Mouse (Mus musculus) C2C12 (cell line): ENCODE measurements at regions not wholly inside any gene's neighbourhood (a gene's known extent, or its start where the extent isn't known, plus 50 kb on each side); places are given as distances from the start of the nearest gene placed in this dataset.

Source experiments
- CTCF ChIP-seq: IDR thresholded peaks from one replicate; pipeline ENCODE4 v1.5.1; 2011; ENCODE audit not compliant: control insufficient read depth, insufficient read depth, insufficient read length
- MYOD1 ChIP-seq: IDR thresholded peaks from one replicate; pipeline ENCODE4 v1.6.1; 2011; ENCODE audit warnings: low read depth; ENCODE audit not compliant: control insufficient read depth, insufficient read length

- TF ChIP-seq CTCF (no peak), MYOD1 (no peak)
Measured at GRCm38 (mm10) chr8:44692036-44692688, 243.1 kb upstream of the Fat1 start.
